Mouse (Mus musculus): ENCODE data around the gene Dnm3. TPM values are rescaled to one million over a fixed set of nuclear protein-coding genes. Genes with fewer than 3 reads are reported as not detected.

The Dnm3 gene
- total RNA-seq, 2 experiments from 2014 or later: 5.3 to 8.6 TPM

GRCm38 (mm10) chr1:162218530-162219180 is 259.2 kb downstream of the Dnm3 start:
- intact Hi-C loops (cut with DNase I): no loop called here
- no peak for DNase-seq

DNA sequence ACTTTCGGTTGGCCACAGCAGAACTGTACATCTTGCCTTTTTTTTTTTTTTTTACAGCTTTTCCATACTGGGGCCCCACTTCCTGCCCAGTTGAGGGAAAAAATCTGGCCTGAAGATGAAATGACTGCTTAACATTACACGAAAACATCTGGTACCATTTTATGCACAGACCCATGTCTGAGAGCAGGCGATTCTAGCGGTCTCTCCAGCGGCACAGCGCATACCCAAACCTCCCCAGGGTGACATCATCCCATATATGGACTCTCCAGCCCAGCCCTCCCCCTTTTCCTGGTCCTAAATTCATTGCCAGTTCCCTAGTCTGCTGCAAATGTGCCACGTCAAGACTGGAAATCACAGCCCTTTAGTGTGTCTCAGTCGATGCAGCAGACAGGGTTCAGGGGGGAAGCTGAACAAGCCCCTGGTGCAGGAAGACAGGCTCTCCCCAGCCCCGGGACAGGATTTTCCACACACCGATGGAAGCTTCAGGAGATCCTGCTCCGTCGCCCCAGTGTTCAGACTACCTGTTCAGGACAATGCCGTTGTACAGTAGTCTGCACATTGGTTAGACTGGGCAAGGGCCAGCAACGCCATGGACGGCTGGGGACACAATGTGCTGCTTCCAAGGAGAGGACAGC is 260.4 kb downstream of the Dnm3 start:
- intact Hi-C loops (cut with DNase I): no loop called here

DNA sequence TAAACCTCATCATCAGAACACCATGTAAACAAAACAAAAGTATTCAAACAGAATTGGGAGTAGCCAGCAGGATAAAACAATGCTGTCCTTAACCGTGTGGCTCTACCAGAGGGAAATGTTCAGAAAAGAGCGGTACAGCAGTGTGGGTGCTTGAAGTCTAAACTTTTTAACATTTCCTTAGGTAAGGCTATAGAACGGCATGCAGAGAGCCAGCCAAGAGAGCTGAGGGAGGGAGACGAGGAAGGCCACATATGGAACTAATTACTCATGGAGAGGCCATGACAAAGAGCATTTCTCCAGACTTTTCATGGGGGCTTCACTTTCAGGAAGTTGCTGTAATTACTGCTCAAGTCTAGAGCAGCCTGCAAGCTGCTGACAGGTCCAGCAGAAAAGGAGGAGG is 261.2 kb downstream of the Dnm3 start:
- DNase-seq: no peak
- intact Hi-C loops (cut with DNase I): no loop called here

More for the DNA sequence above, 260.4 kb downstream of the Dnm3 start:
- peak; percentile 69 to 76 for DNase-seq

GRCm38 (mm10) chr1:162215743-162216142 is 262.1 kb downstream of the Dnm3 start:
- DNase-seq: no peak
- intact Hi-C loops (cut with DNase I): no loop called here

DNA sequence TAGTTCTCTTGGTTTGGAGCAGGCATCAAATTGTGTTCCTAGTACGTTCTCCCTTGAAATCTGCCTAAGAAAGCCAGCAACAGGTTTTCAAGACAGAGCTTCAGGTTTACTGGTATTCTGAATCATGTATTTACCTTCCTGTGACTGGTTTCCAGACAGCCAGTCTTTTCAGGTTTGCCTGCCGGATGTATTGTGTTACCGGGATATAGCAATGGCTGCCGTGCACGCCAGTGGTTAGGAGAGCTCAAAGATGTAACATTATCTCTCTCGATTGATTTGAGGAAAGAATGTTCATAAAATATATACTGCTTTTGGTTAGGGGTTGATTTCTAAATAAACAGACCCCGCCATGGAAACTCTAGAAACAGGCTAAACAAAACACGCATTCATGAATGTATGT is 264.8 kb downstream of the Dnm3 start:
- intact Hi-C loops (cut with DNase I): no loop called here
- no peak for DNase-seq

DNA sequence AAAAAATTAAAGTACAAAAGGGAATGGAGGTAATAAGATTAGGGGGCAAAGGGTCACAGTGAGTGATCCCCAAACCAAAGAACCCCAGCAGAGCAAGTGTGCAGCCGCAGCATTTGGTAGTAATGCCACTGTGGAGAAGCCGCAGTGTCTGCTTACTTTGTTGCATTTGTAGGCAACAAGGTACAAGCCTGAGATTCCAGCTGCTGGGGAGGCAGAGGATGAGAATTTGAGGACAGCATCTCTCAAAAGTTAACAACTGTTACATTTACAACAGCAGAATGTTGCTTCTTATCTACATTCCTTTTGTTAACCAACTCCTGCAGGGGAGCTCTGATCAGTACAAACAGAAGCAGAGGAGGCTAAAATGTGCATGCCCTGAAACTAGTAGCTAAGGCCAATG is 267.3 kb downstream of the Dnm3 start:
- no peak for DNase-seq
- intact Hi-C loops (cut with DNase I): no loop called here

GRCm38 (mm10) chr1:162209487-162210149 is 268.2 kb downstream of the Dnm3 start:
- intact Hi-C loops (cut with DNase I): no loop called here

GRCm38 (mm10) chr1:162209010-162209409 is 268.8 kb downstream of the Dnm3 start:
- no peak for DNase-seq
- intact Hi-C loops (cut with DNase I): no loop called here

More at GRCm38 (mm10) chr1:162209487-162210149, 268.2 kb downstream of the Dnm3 start:
- no peak for DNase-seq

DNA sequence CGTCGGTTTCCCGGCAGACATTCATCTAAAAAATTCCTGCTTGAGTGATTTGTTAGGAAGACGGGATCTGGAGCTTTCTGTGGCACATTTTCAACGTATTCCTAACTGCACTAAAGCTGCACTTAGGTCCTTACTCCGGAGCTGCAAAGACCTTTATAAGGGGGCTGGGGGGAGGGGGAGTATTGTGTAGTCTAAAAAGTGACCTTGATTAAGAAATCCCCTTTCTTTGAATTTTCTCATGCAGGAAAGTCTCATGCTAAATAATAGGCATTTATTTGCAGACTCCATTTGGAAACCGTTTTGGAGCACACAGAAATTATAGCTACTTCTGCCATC is 270.2 kb downstream of the Dnm3 start:
- no peak for DNase-seq
- intact Hi-C loops (cut with DNase I): no loop called here

DNA sequence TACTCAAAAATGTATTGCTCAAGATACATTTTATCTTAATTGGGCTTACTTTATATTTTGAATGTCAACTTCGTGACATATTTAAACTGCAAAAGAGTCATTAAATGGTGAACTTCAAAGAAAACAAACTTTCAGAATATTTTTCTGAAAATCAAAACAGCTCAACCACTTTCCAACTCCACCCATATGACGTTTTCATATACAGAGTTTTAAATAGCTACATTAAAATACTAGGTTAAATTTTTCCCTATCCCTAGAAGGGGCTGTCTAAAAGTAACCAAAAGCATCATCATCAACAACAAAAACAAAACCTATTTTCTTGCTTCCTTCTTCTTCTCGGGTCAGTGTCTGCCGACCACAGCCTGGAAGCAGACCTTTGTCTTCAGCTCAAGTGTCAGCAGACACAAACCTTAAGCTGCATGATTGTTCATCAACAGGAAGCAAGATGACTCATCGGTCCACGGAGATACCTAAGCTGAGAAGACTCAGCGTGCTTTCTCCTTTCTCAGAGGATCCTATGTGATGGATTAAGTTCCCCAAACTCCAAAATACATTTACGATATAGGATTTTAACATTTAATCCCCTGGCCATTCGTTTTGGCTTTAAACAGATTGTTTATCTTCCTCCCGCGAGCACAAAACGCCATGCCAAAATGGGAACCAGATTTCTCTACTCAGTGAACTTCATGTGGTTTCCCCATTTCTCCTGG is 270.7 kb downstream of the Dnm3 start:
- intact Hi-C loops (cut with DNase I): no loop called here
- no peak for DNase-seq

GRCm38 (mm10) chr1:162202465-162203348 is 275.1 kb downstream of the Dnm3 start:
- DNase-seq: no peak
- intact Hi-C loops (cut with DNase I): no loop called here

DNA sequence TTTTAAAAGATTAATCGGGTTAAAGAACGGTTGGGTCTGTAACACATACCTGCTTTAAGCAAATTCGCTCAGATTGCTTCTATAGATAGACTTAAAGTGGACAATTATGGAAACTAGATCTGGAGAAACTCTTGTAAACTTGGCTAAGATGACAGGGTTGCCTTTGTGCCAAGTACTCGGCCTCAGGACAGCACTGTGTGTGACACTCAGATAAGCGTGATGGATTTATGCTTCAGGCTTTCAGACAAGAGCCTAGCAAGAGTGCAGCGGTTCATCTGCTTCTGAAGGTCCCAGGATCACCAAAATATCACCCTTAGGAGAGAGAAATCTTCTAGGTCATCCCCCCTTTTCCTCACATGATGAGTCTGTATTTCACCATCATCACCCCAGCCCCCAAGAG is 277.4 kb downstream of the Dnm3 start:
- intact Hi-C loops (cut with DNase I): no loop called here
- DNase-seq: no peak

DNA sequence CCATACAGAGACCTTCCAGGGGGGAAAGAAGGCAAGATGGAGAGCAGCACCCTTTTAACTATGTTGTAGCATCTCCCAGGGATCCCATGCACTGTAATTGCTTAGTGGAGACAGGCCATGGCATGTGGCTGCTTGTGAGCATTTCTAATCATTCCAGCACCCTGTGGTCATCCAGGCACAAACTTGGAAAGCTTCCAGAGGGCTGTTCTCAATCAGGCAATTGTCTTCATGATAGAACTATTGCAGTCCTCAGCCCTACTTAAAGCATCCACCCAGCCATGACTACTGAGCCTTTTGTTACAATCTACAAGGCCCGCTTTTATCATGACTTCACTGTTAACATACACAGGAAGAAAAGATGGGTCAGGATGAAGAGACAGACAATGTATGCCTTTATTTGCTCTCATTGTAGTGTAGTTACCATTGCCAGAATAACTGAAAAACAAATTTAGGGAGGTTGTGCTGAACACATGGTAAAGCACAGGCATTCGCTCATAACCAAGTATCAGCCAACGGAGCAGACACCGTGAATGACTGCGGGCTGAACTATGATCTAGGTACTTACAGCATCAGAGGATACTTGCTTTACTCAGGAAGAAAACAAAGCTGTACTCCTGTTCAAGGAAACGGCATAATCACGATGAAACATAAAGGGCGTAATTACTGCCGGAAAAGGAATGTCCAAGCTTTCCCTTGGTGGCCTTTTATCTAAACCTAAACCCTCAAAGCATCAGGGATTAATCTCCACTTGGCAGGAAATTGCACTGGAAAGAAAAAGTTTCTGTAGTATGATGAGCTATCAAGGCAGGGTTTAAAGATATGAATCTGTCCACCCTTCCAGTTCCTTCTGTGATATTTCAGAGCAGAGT is 280.8 kb downstream of the Dnm3 start:
- no peak for DNase-seq
- intact Hi-C loops (cut with DNase I): no loop called here

GRCm38 (mm10) chr1:162188744-162189143 is 289.1 kb downstream of the Dnm3 start:
- intact Hi-C loops (cut with DNase I): no loop called here
- DNase-seq: no peak

DNA sequence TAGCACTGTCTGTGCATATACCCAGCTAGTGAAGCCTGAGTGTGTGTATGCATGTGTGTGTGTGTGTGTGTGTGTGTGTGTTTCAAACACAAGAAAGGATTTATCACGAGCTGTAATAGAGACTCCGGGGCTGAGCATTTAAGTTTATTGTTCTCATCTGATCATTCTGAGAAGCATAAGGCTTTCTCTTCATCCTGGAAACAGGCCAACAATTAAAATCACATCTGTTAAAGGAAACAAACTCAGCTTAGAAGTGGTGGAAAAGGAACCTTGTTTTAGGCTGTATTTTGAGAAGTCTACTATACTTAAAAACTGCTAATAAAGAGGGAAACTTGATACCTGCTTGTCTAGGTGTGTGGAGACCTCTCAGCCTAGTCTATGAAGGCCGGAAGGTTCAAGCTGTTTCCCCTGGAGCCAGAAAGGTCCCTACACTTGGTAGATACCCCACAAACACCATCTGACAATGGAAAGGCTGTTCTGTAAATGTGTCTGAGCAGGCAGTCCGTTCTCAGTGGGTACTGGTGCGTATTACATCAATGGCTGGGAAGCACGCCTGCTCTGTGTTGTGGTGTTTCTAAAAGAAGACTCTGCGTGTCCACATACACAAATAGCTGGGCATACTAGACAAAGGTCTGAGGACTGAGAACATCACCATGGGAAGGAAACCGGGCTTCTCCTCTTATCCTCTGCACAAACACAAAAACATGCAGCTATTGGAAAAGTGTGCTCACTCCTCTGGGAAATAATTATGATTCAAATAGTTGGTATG is 290.3 kb downstream of the Dnm3 start:
- no peak for DNase-seq
- intact Hi-C loops (cut with DNase I): no loop called here

DNA sequence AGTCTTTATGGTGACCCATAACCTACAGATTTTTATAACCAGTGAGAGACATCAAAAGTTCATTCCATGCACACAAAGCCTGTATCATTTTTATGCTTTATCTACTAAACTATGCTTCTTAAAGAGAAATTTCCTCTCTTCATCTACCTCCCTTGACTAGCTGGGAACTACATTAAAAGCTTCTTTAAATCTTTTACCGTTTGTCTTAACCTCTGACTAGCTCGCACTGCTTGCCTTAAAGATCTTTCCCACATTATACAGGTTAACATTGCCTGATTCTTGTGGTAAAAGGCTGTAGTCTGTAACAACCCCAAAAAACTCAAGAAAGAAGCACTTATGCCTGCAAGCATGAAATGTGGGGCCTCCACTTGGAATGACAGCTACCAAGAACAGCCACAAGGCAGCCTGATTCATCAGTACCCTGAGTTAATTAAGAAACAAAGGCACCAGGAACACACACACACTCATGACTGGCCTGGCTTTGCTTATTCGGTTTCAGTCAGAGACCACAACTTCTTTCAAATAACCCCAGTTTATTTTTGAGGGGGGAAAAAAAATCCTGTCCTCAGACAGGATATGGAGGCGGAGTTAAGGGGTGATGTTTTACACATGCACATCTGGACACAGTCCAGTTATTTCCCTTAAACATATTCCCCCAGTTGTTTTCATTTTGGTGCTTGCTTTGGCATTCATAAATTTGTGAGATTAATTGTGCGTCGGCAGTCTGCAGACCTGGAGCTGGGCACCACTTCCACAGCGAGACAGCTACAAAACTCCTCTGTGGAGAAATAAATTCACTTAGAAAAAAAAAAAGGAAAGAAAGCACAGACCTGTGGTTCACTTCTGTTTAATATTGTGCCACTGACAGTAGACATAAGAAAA is 291.1 kb downstream of the Dnm3 start:
- intact Hi-C loops (cut with DNase I): no loop called here
- DNase-seq: no peak

DNA sequence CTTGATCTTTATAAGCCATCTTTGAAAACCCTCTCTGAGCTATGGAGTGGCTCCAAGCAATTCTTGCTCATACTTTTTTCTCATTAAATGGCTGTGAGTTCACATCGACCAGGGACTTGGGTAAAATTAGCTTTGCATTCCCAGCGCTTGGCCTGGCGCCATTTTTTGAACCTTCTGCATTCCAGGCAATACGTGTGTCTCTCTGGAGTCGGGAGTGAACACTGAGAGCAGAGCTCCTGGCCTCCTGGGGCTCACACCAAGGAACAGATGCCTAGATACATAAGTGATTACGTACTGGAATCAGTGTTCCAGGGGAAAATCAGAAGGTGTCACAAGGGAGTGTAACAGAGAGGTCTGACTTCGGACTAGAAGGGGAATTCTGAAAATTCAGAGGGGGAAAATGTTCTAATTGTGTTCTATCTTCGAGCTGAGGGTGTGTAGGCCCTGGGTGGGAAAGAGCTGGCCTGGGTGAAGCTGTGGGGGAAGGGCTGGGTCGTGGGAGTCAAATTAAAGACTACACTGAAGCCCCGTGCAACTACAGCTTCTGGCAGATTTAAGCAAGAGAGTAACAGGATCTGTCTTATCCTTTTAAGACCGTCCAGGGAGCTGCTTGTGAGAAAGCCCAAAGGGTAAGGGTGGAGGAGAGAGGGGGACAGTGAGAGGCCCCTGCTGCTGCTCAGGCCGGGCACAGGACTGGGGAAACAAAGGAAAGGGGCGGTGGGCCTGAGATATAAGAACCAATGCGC is 293.7 kb downstream of the Dnm3 start:
- DNase-seq: peak; percentile 68 to 69
- intact Hi-C loops (cut with DNase I): no loop called here

Measured in gastrocnemius, postnatal 36 days (tissue).